Mouse (Mus musculus): ENCODE measurements around the gene Ovgp1.
"Not testable (repeated sequence)": the region's sequence is repeated elsewhere in the genome, so short reads cannot be mapped to it uniquely, and the experiment has no call there.

The Ovgp1 gene

GRCm38 (mm10) chr3:105994730-105995129 is 21.2 kb downstream of the Ovgp1 start:
- DNase-seq (ENCODE audit: low read depth) = no peak

GRCm38 (mm10) chr3:106000707-106001375 is 27.3 kb downstream of the Ovgp1 start:
- DNase-seq (ENCODE audit: low read depth) = no peak

GRCm38 (mm10) chr3:106001416-106002370 is 28.2 kb downstream of the Ovgp1 start:
- DNase-seq (ENCODE audit: low read depth) = no peak

- not testable (repeated sequence) for DNase-seq (ENCODE audit: low read depth)
Measured at GRCm38 (mm10) chr3:106003360-106003759, 29.8 kb downstream of the Ovgp1 start.

- DNase-seq (ENCODE audit: low read depth) = no peak
Measured at GRCm38 (mm10) chr3:106014546-106014945, 41.0 kb downstream of the Ovgp1 start, which contains the start of gene Pifo. Gene Pifo (minus strand): TSS chr3:106014646.

GRCm38 (mm10) chr3:106021840-106022239 is 48.3 kb downstream of the Ovgp1 start:
- peak; percentile 12 for DNase-seq (ENCODE audit: low read depth)

- DNase-seq (ENCODE audit: low read depth) = no peak
Measured at GRCm38 (mm10) chr3:106024135-106024534, 50.6 kb downstream of the Ovgp1 start.

GRCm38 (mm10) chr3:106032781-106033180 is 59.3 kb downstream of the Ovgp1 start, which contains the start of gene Chil5:
Gene Chil5 (minus strand): TSS chr3:106032814.
- DNase-seq (ENCODE audit: low read depth) = no peak
